Mouse (Mus musculus) spleen, postnatal 14 days (tissue): ENCODE measurements at regions not wholly inside any gene's neighbourhood (a gene's known extent, or its start where the extent isn't known, plus 50 kb on each side); places are given as distances from the start of the nearest gene placed in this dataset.

Experiments
- DNase-seq, 2 experiments: peaks; one replicate each; pipeline ENCODE4 v3.0.0; 2021 to 2022; ENCODE audit warnings: low spot score in 2 of 2

GRCm38 (mm10) chr13:51227836-51228235 lies 57.0 kb downstream of the Nxnl2 start:
- DNase-seq: no peak

DNA sequence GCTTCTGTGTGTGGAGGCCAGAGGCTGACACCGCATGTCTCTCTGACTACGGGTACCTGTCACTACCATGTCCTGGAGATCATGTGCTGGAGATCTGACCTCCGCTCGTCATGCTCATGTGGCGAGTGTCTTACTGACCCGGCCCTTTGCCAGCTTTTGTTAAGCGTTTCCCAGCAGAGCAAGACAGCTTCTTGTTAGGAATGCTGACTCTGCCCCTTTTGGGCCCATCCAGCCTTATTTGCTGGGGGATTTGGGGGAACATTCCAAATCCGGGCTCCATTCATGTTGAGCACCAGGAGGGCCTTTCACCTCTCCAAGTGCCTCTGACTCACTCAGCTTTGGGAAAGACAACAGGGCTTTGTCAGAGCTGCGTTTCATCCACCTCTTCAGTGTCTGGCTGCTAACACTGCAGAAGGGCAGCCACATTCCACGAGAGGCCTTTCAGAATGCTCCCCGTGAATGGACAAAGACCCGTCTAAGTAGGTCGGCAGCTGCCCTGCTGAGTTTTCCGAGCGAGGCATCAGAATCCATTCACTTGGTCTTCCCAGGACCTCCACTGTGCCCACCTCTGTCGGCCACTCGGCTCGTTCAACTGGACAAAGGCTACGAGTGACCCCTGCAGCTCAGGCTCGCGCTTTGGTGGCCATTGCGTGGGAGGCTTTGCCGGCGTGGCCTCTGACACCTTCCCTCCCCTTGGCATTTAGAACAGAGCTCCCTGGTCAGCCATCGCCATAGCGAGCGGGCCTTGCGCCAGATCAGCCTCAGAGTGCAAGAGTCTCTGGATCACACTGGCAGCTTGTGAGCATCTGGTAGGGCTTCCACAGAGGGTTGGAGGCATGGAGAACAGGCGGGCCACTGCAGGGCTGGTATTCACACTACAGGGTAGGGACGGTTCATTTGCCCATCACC lies 58.3 kb downstream of the Nxnl2 start:
- no peak for DNase-seq

- DNase-seq: no peak
Measured at GRCm38 (mm10) chr13:51229862-51230261, 59.0 kb downstream of the Nxnl2 start.

DNA sequence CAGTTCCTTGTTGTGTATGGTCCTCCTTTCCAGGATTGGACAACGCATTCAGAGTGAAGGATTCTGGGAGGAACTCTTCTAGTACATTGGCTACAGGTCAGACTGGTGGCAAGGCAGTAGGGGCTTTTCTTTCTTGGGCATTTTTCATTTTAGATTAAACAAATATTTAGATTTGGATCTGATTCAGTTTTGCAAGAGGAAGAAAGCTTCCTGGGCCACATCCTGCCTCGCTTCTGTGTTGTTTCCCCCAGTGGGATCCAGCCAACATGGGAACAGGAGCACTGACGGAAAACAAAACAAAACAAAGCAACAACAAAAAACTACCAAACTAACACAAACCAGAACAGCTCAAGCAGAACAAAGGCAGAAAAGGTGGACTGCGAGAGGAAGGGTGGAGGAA lies 60.8 kb downstream of the Nxnl2 start:
- no peak for DNase-seq

- no peak for DNase-seq
Measured at GRCm38 (mm10) chr13:51247378-51247777, 76.6 kb downstream of the Nxnl2 start.

DNA sequence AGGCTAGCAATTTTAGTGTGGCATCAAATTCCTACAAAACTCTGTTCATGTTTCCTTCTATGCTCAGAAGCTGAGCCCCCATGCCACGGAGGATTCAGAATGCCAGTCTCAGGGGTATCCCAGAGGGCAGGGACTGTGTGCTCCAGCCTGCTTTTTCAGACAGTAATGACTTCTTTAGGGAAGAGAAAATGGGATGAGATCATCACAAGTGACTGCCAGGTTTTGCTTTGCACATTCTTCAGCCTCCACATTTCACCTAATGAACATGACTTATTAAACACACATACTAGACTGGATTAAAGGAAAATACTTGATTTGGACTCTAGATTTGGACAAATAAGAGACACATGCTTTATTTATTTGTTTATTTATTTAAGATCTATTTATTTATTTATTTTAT lies 82.5 kb downstream of the Nxnl2 start:
- DNase-seq: no peak

GRCm38 (mm10) chr13:51255688-51256087 lies 84.9 kb downstream of the Nxnl2 start:
- DNase-seq: no peak

- DNase-seq: no peak
Measured at GRCm38 (mm10) chr13:51258752-51259721, 88.2 kb downstream of the Nxnl2 start.

DNA sequence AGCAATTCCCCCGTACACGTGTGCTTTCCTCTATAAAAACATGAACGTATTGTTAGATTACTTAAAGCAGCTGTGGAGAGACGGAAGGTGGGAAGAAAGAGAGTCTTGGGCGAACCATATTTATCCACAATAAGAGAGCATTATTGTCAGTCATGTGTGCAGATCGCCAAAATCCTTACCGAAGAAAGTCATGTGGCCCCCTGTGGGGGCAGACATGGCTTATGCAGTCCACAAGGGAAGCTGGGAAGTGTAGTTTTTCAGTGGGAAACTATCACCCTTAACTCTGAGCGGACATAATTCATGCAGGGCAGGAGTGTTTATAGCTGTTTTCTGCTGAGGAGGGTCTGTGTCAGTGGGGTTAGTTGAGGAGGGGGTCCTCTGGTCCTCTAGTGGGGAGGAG lies 90.8 kb downstream of the Nxnl2 start:
- no peak for DNase-seq

DNA sequence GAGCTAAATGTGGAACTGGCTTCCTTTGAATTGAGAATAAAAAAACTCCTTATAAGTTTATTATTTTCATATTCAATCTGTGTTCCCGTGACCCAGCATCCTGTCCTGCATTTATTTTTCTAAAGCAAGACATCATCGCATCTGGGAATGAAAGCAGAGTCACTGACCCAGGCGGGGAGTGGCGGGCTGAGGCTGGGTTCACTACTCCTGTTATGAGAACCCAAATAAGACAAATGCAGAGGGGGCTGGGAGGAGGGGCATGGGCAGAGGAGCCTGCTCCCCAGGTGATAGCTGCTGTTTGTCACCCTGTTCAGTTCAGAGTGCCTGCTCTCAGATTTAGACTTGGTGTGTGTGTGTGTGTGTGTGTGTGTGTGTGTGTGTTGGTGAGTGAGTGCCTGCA lies 102.0 kb downstream of the Nxnl2 start:
- no peak for DNase-seq

DNA sequence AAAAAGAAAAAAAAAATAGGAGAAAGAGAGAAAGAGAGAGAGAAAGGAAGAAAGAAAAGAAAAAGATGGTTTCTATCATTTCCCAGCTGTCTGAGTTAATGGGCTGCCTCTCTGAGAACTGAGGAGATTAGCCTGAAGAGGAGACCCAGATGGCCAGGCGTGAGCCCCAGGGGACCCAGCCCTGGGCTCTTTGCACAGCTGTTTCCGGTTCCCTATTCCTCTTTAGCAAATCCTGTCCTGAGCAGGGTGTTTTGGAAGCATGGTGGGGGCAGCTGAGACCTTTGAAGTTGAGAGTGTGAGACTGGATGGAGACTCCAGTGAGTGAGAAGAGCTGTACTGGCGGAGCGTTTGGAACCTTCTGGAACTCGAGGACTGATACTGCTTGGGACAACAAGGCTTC lies 103.8 kb downstream of the Nxnl2 start:
- peak; percentile 28 to 29 for DNase-seq

DNA sequence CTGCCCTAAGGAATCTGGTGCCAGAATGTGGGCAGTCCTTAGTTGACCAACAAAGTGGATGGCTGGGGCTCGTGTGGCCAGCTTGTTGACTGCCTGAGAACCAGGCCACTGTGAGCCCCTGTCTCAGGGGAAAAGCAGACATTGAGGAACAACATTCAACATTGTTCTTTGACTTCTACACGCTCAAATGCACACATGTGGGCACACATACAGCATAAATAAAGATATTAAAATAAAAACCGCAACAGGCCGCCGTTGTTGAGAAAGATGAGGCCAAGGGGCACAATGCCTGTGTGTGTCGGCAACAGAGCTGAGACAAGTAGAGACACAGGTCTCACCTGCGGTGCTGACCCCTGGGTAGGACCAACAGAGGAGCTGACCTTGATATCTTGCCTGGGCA lies 105.8 kb downstream of the Nxnl2 start:
- no peak for DNase-seq

- no peak for DNase-seq
Measured at GRCm38 (mm10) chr13:51277515-51277914, 106.7 kb downstream of the Nxnl2 start.

DNA sequence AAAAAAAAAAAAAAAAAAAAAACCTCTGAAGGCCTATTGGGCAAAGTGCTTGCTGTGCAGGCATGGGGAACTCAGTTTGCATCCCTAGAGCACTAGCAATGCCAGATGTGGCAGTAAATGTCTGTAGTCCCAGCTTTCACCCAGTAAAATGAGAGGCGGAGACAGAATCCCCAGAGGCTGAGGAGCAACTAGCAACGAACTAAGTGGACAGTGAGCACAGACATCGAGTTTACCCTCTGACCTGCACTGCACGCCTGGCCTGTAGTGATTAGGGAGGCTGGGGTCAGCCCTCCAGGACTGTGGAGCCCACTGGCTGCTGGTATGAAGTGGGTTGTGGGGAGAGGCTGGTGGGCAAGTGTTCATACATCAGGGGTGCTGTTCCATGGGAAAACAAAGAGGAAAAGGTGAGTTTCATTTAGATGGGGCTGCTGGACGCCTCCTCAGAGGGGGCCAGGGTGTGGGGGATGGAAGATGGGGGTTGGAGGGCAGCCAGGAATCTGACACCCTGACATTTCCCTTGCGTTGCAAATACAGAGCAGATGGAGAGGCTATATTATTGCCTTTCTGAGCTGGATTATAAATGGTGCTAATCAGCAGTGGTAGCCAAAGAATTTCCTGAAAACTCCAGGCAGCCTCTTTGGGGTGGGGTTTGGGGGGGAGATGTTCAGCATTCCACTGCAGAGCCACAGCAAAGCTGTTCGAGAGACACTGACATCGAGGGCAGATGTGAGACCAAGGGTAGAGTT lies 109.0 kb downstream of the Nxnl2 start:
- DNase-seq: no peak

DNA sequence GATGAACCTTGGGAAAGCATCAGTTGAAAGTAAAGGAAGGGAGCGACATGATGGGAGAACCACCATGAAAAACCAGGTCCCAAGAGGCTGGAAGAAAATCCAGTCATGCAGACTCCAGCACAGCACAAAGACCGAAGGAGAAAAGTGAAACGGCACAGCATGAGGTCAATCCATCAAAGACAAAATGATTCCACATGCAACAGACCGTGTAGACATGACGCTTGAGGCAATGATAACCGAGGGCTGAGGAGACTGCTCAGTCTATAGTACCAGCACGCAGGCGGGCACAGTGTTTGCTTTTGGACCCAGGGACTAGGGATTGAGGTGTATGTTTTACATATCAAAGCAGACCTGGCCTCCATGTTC lies 109.5 kb downstream of the Nxnl2 start:
- no peak for DNase-seq

DNA sequence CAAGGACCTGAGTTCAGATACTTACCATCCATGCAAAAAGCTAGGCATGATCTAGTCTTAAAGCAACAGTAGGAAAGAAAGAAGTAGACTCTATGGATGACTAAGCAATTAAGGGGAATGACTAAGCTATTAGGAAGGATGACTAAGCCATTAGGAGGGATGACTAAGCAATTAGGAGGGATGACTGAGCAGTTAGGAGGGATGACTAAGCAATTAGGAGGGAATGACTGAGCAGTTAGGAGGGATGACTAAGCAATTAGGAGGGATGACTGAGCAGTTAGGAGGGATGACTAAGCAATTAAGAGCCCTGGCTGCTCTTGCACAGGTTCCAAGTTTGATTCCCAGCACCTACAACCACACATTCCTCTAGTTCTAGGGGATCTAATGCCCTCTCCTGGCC lies 113.9 kb downstream of the Nxnl2 start:
- DNase-seq: no peak

DNA sequence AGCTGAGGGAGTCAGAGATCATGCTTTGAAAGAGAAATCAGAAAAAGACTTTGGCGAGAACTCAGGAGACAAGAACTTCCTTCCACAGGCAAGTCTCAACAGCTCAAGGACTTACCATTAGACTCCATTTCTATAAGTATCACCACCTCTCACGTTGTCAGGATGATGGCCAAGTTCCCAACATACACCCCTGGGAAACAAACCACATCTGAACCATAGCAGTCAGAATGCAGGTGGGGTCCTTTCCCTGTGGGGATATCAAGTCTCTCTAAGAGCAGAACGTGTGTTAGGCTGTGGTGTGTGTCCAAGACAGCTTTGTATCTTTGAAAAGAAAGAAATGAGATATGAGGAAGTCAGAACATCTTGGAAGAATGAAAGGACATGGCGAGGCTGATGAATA lies 118.6 kb downstream of the Nxnl2 start:
- DNase-seq: no peak

DNA sequence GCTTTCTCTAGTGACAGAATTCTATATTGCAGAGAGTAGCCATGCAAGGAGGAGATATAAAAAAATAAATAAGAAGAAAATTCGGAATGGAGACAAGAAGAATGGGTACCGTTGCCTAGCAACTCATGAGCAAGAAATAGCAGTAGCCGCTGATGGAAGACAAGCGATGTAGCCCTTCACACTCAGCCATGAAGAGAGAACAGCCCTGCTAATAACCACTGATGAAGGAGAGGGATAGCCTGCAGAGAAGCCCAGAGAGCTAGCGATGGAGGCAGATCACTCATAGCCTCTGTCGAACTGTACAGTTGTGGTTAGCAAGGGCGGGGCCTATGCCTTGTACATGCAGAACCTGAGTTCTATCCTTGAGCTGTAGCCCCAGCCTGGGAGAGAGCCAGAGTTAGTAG lies 118.4 kb upstream of the S1pr3 start:
- no peak for DNase-seq

- DNase-seq: no peak
Measured at GRCm38 (mm10) chr13:51290926-51291325, 117.5 kb upstream of the S1pr3 start.

DNA sequence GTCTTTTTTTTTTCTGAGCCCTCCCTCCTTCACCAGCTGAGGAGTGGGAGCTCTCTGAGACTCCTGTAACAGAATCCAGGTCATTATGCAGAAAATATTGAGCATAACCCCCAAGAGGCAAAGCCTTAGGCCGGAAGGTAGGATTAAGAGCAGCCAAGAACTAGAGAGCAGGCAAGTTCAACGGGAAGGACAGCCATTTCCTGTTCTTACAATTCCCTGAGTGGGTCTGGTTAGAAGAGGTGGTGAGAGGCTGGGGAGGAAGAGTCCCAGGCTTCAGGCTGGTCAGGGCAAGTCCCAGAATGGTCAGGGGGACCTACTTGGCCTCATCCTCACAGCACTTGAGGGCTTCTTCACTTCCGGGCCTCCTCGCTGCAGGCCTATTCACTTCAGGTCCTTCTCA lies 115.4 kb upstream of the S1pr3 start:
- no peak for DNase-seq

DNA sequence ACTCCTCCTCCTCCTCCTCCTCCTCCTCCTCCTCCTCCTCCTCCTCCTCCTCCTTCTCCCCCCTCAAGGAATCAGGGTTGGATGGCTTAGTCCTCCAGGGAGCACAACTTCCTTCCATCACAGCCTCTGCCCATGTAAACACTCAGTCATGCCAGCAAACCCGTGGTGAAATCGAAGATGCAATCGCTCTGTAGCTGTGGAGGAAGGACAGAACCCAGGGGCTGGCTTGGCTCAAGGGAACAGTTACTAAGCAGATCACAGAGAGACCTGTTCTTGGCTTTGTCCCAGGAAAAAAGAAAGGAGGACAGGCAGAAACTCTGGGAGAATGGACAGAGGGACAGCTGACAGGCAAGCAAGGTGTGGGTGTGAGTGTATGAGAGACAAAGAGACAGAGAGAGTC lies 112.6 kb upstream of the S1pr3 start:
- no peak for DNase-seq
